Mouse (Mus musculus) gastrocnemius, adult 2 months (tissue): ENCODE measurements around the gene Grid1. TPM values are rescaled to one million over a fixed set of nuclear protein-coding genes. Genes with fewer than 3 reads are reported as not detected.

Source experiments
- DNase-seq: peaks from one replicate; pipeline ENCODE4 v3.0.0; 2022
- H3K27ac ChIP-seq: fragments of 200-600 bp; 2 replicates; pipeline ENCODE4 v1.8.1; 2022; ENCODE audit warnings: mild to moderate bottlenecking
- H3K4me3 ChIP-seq: fragments of 200-600 bp; 2 replicates; pipeline ENCODE4 v1.8.1; 2022; ENCODE audit warnings: mild to moderate bottlenecking, moderate library complexity
- CTCF ChIP-seq: fragments of 200-600 bp; IDR thresholded peaks from 2 replicates; pipeline ENCODE4 v1.8.1; 2022; ENCODE audit warnings: antibody characterized with exemption, mild to moderate bottlenecking, moderate library complexity
- intact Hi-C: fragments of 180-260 bp; cut with DNase I; formaldehyde crosslinking; loops from one replicate; pipeline ENCODE4 v1.15.1; 2025
- total RNA-seq, 2 experiments: library from RNA; stranded (reverse); gene quantifications; 2 replicates each; pipeline ENCODE4 v1.2.3; 2021

Grid1 gene
- total RNA-seq, 2 experiments from 2014 or later = not detected

- H3K27ac ChIP-seq = no peak overlapping the region
- H3K4me3 ChIP-seq = no peak overlapping the region
- intact Hi-C loops = no loop called here
- no peak for TF ChIP-seq CTCF
- DNase-seq = no peak
Observed at GRCm38 (mm10) chr14:35123260-35123875, 303.5 kb downstream of the Grid1 start.

- intact Hi-C loops = no loop called here
- TF ChIP-seq CTCF = no peak
- Histone ChIP-seq H3K4me3 (no peak overlapping the region), H3K27ac (no peak overlapping the region)
- DNase-seq = no peak
Observed at GRCm38 (mm10) chr14:35127616-35128015, 307.7 kb downstream of the Grid1 start.

- no peak overlapping the region for H3K27ac ChIP-seq
- DNase-seq = no peak
- H3K4me3 ChIP-seq = no peak overlapping the region
- intact Hi-C loops = no loop called here
- TF ChIP-seq CTCF = no peak
Observed at GRCm38 (mm10) chr14:35135056-35135455, 315.1 kb downstream of the Grid1 start.

- intact Hi-C loops = no loop called here
- no peak for DNase-seq
- no peak overlapping the region for H3K27ac ChIP-seq
- no peak overlapping the region for H3K4me3 ChIP-seq
- no peak for TF ChIP-seq CTCF
Observed at GRCm38 (mm10) chr14:35138069-35138468, 318.2 kb downstream of the Grid1 start.

GRCm38 (mm10) chr14:35139824-35140223 lies 319.9 kb downstream of the Grid1 start:
- no peak for DNase-seq
- intact Hi-C loops = no loop called here
- TF ChIP-seq CTCF = no peak
- Histone ChIP-seq H3K4me3 (no peak overlapping the region), H3K27ac (no peak overlapping the region)

GRCm38 (mm10) chr14:35152450-35152849 lies 332.5 kb downstream of the Grid1 start:
- DNase-seq = no peak
- Histone ChIP-seq H3K4me3 (no peak overlapping the region), H3K27ac (no peak overlapping the region)
- TF ChIP-seq CTCF = no peak
- intact Hi-C loops = no loop called here

- TF ChIP-seq CTCF = no peak
- intact Hi-C loops = no loop called here
- no peak overlapping the region for H3K27ac ChIP-seq
- no peak for DNase-seq
- no peak overlapping the region for H3K4me3 ChIP-seq
Observed at GRCm38 (mm10) chr14:35153701-35154277, 333.9 kb downstream of the Grid1 start.

GRCm38 (mm10) chr14:35154364-35154763 lies 334.5 kb downstream of the Grid1 start:
- intact Hi-C loops = no loop called here
- no peak for TF ChIP-seq CTCF
- Histone ChIP-seq H3K4me3 (no peak overlapping the region), H3K27ac (no peak overlapping the region)
- no peak for DNase-seq

- peak; percentile 14; the same call in 1 of the 2 replicates for TF ChIP-seq CTCF
- intact Hi-C loops = no loop called here
- no peak overlapping the region for H3K4me3 ChIP-seq
- no peak for DNase-seq
- H3K27ac ChIP-seq = no peak overlapping the region
Observed at GRCm38 (mm10) chr14:35157069-35157655, 337.3 kb downstream of the Grid1 start.

GRCm38 (mm10) chr14:35159296-35159695 lies 339.4 kb downstream of the Grid1 start:
- H3K27ac ChIP-seq = no peak overlapping the region
- DNase-seq = no peak
- TF ChIP-seq CTCF = no peak
- H3K4me3 ChIP-seq = no peak overlapping the region
- intact Hi-C loops = no loop called here

GRCm38 (mm10) chr14:35167451-35167850 lies 347.5 kb downstream of the Grid1 start:
- DNase-seq = no peak
- Histone ChIP-seq H3K27ac (no peak overlapping the region), H3K4me3 (no peak overlapping the region)
- intact Hi-C loops = no loop called here
- no peak for TF ChIP-seq CTCF

- TF ChIP-seq CTCF = no peak
- Histone ChIP-seq H3K27ac (no peak overlapping the region), H3K4me3 (no peak overlapping the region)
- intact Hi-C loops = no loop called here
- DNase-seq = no peak
Observed at GRCm38 (mm10) chr14:35173861-35174260, 354.0 kb downstream of the Grid1 start.

GRCm38 (mm10) chr14:35176021-35176420 lies 356.1 kb downstream of the Grid1 start:
- intact Hi-C loops = no loop called here
- DNase-seq = no peak
- H3K4me3 ChIP-seq = no peak overlapping the region
- TF ChIP-seq CTCF = no peak
- H3K27ac ChIP-seq = no peak overlapping the region

GRCm38 (mm10) chr14:35179076-35179475 lies 359.2 kb downstream of the Grid1 start:
- no peak for DNase-seq
- no peak overlapping the region for H3K4me3 ChIP-seq
- TF ChIP-seq CTCF = no peak
- intact Hi-C loops = no loop called here
- H3K27ac ChIP-seq = no peak overlapping the region
